Mouse (Mus musculus): ENCODE measurements around the gene Sorcs1. TPM values are rescaled to one million over a fixed set of nuclear protein-coding genes. Genes with fewer than 3 reads are reported as not detected.

Gene Sorcs1
- polyA plus RNA-seq, 1 experiment, result 0.01 TPM

- no peaks in the 10 kb centered on the region for H3K79me2 ChIP-seq (ENCODE audit: control insufficient read depth, insufficient read depth)
- no peaks in the 10 kb centered on the region for H3K79me3 ChIP-seq (ENCODE audit: low read depth)
- no peaks in the 10 kb centered on the region for H3K27me3 ChIP-seq (ENCODE audit: control insufficient read depth, insufficient read depth, insufficient read length)
- H3ac ChIP-seq (ENCODE audit: control insufficient read depth, insufficient read length, low read depth), result no peak overlapping the region
- TF ChIP-seq CTCF (IDR thresholded peaks at IDR 0.05; ENCODE audit: control insufficient read depth, insufficient read depth, insufficient read length), result no peak
- TF ChIP-seq MYOG (IDR thresholded peaks at IDR 0.05; ENCODE audit: control insufficient read depth, extremely low read depth, insufficient read length), result no peak
- no peak for TF ChIP-seq FOSL1 (IDR thresholded peaks at IDR 0.05; ENCODE audit: insufficient read depth, low read length, poor library complexity, severe bottlenecking)
- no peak for TF ChIP-seq MYOD1 (IDR thresholded peaks at IDR 0.05; ENCODE audit: control insufficient read depth, insufficient read length, low read depth)
- no peak for TF ChIP-seq MAX (IDR thresholded peaks at IDR 0.05)
- TF ChIP-seq USF1 (IDR thresholded peaks at IDR 0.05; ENCODE audit: low read depth), result no peak
- no peaks in the 10 kb centered on the region for H3K36me3 ChIP-seq (ENCODE audit: control insufficient read depth, insufficient read depth)
- no peak overlapping the region for H3K4me3 ChIP-seq (ENCODE audit: insufficient read depth, poor library complexity, severe bottlenecking)
Observed at GRCm38 (mm10) chr19:50389925-50390552, 288.4 kb downstream of the Sorcs1 start.

GRCm38 (mm10) chr19:50378901-50379300 lies 299.5 kb downstream of the Sorcs1 start:
- no peaks in the 10 kb centered on the region for H3K79me2 ChIP-seq (ENCODE audit: control insufficient read depth, insufficient read depth)
- no peak overlapping the region for H3ac ChIP-seq (ENCODE audit: control insufficient read depth, insufficient read length, low read depth)
- TF ChIP-seq MYOG (IDR thresholded peaks at IDR 0.05; ENCODE audit: control insufficient read depth, extremely low read depth, insufficient read length), result no peak
- no peak for TF ChIP-seq USF1 (IDR thresholded peaks at IDR 0.05; ENCODE audit: low read depth)
- TF ChIP-seq CTCF (IDR thresholded peaks at IDR 0.05; ENCODE audit: control insufficient read depth, insufficient read depth, insufficient read length), result no peak
- TF ChIP-seq CEBPB (IDR thresholded peaks at IDR 0.05; ENCODE audit: low read depth), result no peak
- no peak for TF ChIP-seq FOSL1 (IDR thresholded peaks at IDR 0.05; ENCODE audit: insufficient read depth, low read length, poor library complexity, severe bottlenecking)
- no peak for TF ChIP-seq MAX (IDR thresholded peaks at IDR 0.05)
- TF ChIP-seq MYOD1 (IDR thresholded peaks at IDR 0.05; ENCODE audit: control insufficient read depth, insufficient read length, low read depth), result no peak
- no peaks in the 10 kb centered on the region for H3K79me3 ChIP-seq (ENCODE audit: low read depth)
- H3K27me3 ChIP-seq (ENCODE audit: control insufficient read depth, insufficient read depth, insufficient read length), result no peaks in the 10 kb centered on the region
- no peak overlapping the region for H3K4me3 ChIP-seq (ENCODE audit: insufficient read depth, poor library complexity, severe bottlenecking)
- no peaks in the 10 kb centered on the region for H3K36me3 ChIP-seq (ENCODE audit: control insufficient read depth, insufficient read depth)

DNA sequence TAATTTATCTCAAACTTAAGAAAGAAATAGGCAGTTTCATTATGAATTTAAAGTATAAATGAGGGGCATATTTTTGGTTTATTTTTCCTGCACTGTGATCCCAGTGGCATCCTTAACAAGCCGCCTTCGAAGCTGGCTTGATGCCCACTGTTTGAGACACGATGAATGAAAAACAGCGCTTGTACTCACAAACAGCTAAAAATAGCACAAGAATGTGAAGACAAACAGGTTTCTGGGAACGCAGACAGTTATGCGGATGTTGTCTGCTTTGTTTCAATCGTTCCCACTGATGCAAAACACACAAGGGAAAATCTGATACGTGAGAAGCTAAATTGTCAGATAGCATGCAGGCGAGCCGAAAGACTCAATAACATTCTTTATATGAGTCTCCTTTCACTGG lies 303.7 kb downstream of the Sorcs1 start:
- Histone ChIP-seq H3K27me3 (ENCODE audit: control insufficient read depth, insufficient read depth, insufficient read length) (no peaks in the 10 kb centered on the region), H3ac (ENCODE audit: control insufficient read depth, insufficient read length, low read depth) (no peak overlapping the region), H3K79me3 (ENCODE audit: low read depth) (no peaks in the 10 kb centered on the region), H3K79me2 (ENCODE audit: control insufficient read depth, insufficient read depth) (no peaks in the 10 kb centered on the region), H3K4me3 (ENCODE audit: insufficient read depth, poor library complexity, severe bottlenecking) (no peak overlapping the region), H3K36me3 (ENCODE audit: control insufficient read depth, insufficient read depth) (no peaks in the 10 kb centered on the region)
- no peak for TF ChIP-seq MAX (IDR thresholded peaks at IDR 0.05)
- no peak for TF ChIP-seq CEBPB (IDR thresholded peaks at IDR 0.05; ENCODE audit: low read depth)
- no peak for TF ChIP-seq CTCF (IDR thresholded peaks at IDR 0.05; ENCODE audit: control insufficient read depth, insufficient read depth, insufficient read length)
- TF ChIP-seq FOSL1 (IDR thresholded peaks at IDR 0.05; ENCODE audit: insufficient read depth, low read length, poor library complexity, severe bottlenecking), result no peak
- no peak for TF ChIP-seq USF1 (IDR thresholded peaks at IDR 0.05; ENCODE audit: low read depth)
- no peak for TF ChIP-seq MYOG (IDR thresholded peaks at IDR 0.05; ENCODE audit: control insufficient read depth, extremely low read depth, insufficient read length)
- TF ChIP-seq MYOD1 (IDR thresholded peaks at IDR 0.05; ENCODE audit: control insufficient read depth, insufficient read length, low read depth), result no peak

DNA sequence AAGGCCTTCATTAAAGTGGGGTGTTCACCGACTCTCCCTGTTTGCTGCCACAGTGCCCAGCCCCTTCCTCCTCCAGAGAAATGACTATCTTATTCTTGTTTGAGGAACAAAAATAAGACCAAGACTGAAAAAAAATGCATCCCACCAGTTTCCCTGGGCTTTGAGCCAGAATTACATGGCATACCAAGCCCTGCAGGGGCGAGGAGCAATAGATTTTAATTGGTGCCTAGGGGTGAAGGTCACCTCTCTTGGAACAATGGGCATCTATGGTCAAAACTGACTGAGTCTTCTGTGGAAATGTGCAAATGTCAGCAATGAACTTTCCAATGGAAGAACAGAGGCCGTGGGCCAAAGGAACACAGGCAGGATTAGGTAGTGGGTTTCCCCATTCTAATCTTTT lies 312.0 kb downstream of the Sorcs1 start:
- H3K36me3 ChIP-seq (ENCODE audit: control insufficient read depth, insufficient read depth), result no peaks in the 10 kb centered on the region
- no peak overlapping the region for H3ac ChIP-seq (ENCODE audit: control insufficient read depth, insufficient read length, low read depth)
- TF ChIP-seq MAX (IDR thresholded peaks at IDR 0.05) (no peak), MYOD1 (IDR thresholded peaks at IDR 0.05; ENCODE audit: control insufficient read depth, insufficient read length, low read depth) (no peak), MYOG (IDR thresholded peaks at IDR 0.05; ENCODE audit: control insufficient read depth, extremely low read depth, insufficient read length) (no peak), USF1 (IDR thresholded peaks at IDR 0.05; ENCODE audit: low read depth) (no peak), CEBPB (IDR thresholded peaks at IDR 0.05; ENCODE audit: low read depth) (no peak), FOSL1 (IDR thresholded peaks at IDR 0.05; ENCODE audit: insufficient read depth, low read length, poor library complexity, severe bottlenecking) (no peak), CTCF (IDR thresholded peaks at IDR 0.05; ENCODE audit: control insufficient read depth, insufficient read depth, insufficient read length) (no peak)
- no peak overlapping the region for H3K4me3 ChIP-seq (ENCODE audit: insufficient read depth, poor library complexity, severe bottlenecking)
- no peaks in the 10 kb centered on the region for H3K27me3 ChIP-seq (ENCODE audit: control insufficient read depth, insufficient read depth, insufficient read length)
- H3K79me3 ChIP-seq (ENCODE audit: low read depth), result no peaks in the 10 kb centered on the region
- no peaks in the 10 kb centered on the region for H3K79me2 ChIP-seq (ENCODE audit: control insufficient read depth, insufficient read depth)

DNA sequence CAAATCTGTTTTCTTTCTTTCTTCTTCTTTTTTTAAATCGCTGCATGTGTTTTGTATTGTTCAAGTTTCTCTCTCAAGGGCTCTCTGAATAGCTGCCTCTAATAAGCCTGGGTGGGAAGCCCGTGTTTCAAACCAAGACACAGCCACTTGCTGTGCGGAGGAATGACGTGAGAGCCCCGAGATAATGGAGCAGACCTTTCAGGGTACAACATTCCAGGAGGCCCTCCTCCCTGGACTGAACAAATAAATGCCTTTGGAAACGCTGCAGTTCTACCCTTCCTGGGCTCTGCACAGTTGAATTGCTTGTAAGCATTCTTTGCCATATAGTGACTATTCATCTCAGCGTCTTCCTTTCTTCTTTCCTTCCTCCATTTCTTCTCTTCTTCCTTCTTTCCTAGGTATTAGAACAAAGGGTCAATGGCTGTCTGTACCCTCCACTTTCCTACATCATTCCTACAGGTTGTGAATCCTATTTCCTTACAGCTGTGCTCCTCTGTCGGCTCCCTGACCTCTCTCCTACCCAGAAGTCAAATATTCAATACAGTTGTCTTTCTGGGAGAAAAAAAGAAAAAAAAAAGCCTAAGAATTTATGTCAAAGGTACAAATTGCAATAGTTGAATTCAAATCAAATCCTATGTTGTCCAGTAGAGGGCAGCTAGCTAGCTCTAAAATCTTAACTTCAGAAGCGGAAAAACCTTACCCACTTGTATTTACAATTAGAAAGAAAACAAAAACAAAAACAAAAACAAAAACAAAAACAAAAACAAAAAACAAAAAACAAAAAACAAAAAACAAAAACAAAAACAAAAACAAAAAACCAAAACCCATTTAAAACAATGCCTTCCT lies 315.6 kb downstream of the Sorcs1 start:
- no peaks in the 10 kb centered on the region for H3K79me2 ChIP-seq (ENCODE audit: control insufficient read depth, insufficient read depth)
- no peak overlapping the region for H3ac ChIP-seq (ENCODE audit: control insufficient read depth, insufficient read length, low read depth)
- H3K4me3 ChIP-seq (ENCODE audit: insufficient read depth, poor library complexity, severe bottlenecking), result no peak overlapping the region
- no peak for TF ChIP-seq CEBPB (IDR thresholded peaks at IDR 0.05; ENCODE audit: low read depth)
- no peak for TF ChIP-seq CTCF (IDR thresholded peaks at IDR 0.05; ENCODE audit: control insufficient read depth, insufficient read depth, insufficient read length)
- TF ChIP-seq FOSL1 (IDR thresholded peaks at IDR 0.05; ENCODE audit: insufficient read depth, low read length, poor library complexity, severe bottlenecking), result no peak
- no peak for TF ChIP-seq USF1 (IDR thresholded peaks at IDR 0.05; ENCODE audit: low read depth)
- no peak for TF ChIP-seq MYOD1 (IDR thresholded peaks at IDR 0.05; ENCODE audit: control insufficient read depth, insufficient read length, low read depth)
- TF ChIP-seq MAX (IDR thresholded peaks at IDR 0.05), result no peak
- TF ChIP-seq MYOG (IDR thresholded peaks at IDR 0.05; ENCODE audit: control insufficient read depth, extremely low read depth, insufficient read length), result no peak
- no peaks in the 10 kb centered on the region for H3K36me3 ChIP-seq (ENCODE audit: control insufficient read depth, insufficient read depth)
- H3K27me3 ChIP-seq (ENCODE audit: control insufficient read depth, insufficient read depth, insufficient read length), result no peaks in the 10 kb centered on the region
- no peaks in the 10 kb centered on the region for H3K79me3 ChIP-seq (ENCODE audit: low read depth)

Measured in C2C12 (cell line).